Mouse (Mus musculus) MEL (cell line): Measurements from ENCODE around the gene Masp1.

Experiments
- CHD2 ChIP-seq: IDR thresholded peaks from 2 replicates; pipeline ENCODE4 v1.6.1; 2011; ENCODE audit warnings: low read length, improper control_type of control experiment
- CTCF ChIP-seq, 3 experiments: IDR thresholded peaks in 2 of 3; conservative IDR thresholded peaks in 1 of 3; 2 replicates each; pipeline ENCODE4 v1.5.1; 2011 to 2012; ENCODE audit warnings: low read length in 3 of 3, low read depth in 2 of 3, mild to moderate bottlenecking in 2 of 3, improper control_type of control experiment in 1 of 3, inconsistent platforms in 1 of 3, mixed read lengths in 1 of 3, moderate library complexity in 1 of 3; ENCODE audit not compliant: control insufficient read depth in 1 of 3, insufficient read depth in 1 of 3, poor library complexity in 1 of 3, severe bottlenecking in 1 of 3
- ELF1 ChIP-seq: IDR thresholded peaks from 2 replicates; pipeline ENCODE4 v1.6.1; 2014; ENCODE audit warnings: low read depth, mild to moderate bottlenecking, inconsistent platforms, low read length, improper control_type of control experiment, moderate library complexity
- EP300 ChIP-seq, 2 experiments: IDR thresholded peaks; 2 replicates each; pipeline ENCODE4 v1.6.1; 2011; ENCODE audit warnings: improper control_type of control experiment in 2 of 2, low read length in 2 of 2, low read depth in 1 of 2, mild to moderate bottlenecking in 1 of 2
- GATA1 ChIP-seq: IDR thresholded peaks from 2 replicates; pipeline ENCODE4 v1.6.1; 2011; ENCODE audit warnings: low read depth, low read length, improper control_type of control experiment
- MAFK ChIP-seq: IDR thresholded peaks from 2 replicates; pipeline ENCODE4 v1.6.1; 2011; ENCODE audit warnings: low read depth, mild to moderate bottlenecking, low read length, improper control_type of control experiment, borderline replicate concordance
- MAX ChIP-seq: IDR thresholded peaks from 2 replicates; pipeline ENCODE4 v1.6.1; 2011; ENCODE audit warnings: low read length, improper control_type of control experiment
- MYB ChIP-seq: IDR thresholded peaks from 2 replicates; pipeline ENCODE4 v1.6.1; 2011; ENCODE audit warnings: mild to moderate bottlenecking, low read depth, low read length, improper control_type of control experiment
- MYC ChIP-seq: IDR thresholded peaks from 2 replicates; pipeline ENCODE4 v1.6.1; 2011; ENCODE audit warnings: low read depth, mild to moderate bottlenecking, low read length, improper control_type of control experiment, moderate library complexity
- POLR2A ChIP-seq, 2 experiments: IDR thresholded peaks; 2 replicates each; pipeline ENCODE4 v1.6.1; 2011 to 2012; ENCODE audit warnings: low read length in 2 of 2, mild to moderate bottlenecking in 2 of 2, control low read depth in 1 of 2, improper control_type of control experiment in 1 of 2, low read depth in 1 of 2, moderate library complexity in 1 of 2; ENCODE audit not compliant: control insufficient read depth in 1 of 2, insufficient read depth in 1 of 2, poor library complexity in 1 of 2
- POLR2AphosphoS2 ChIP-seq: IDR thresholded peaks from 2 replicates; pipeline ENCODE4 v1.6.1; 2011; ENCODE audit warnings: low read length, improper control_type of control experiment
- RAD21 ChIP-seq: IDR thresholded peaks from 2 replicates; pipeline ENCODE4 v1.6.1; 2011; ENCODE audit warnings: mild to moderate bottlenecking, low read depth, low read length, improper control_type of control experiment
- TBP ChIP-seq: IDR thresholded peaks from 2 replicates; pipeline ENCODE4 v1.8.0; 2011; ENCODE audit warnings: low read depth, low read length, improper control_type of control experiment

- no peak for TF ChIP-seq POLR2A (IDR thresholded peaks at IDR 0.05; ENCODE audit: control insufficient read depth in 1 of 2, insufficient read depth in 1 of 2, low read depth in 1 of 2, low read length in 2 of 2, poor library complexity in 1 of 2)
- TF ChIP-seq ELF1, result no peak
- TF ChIP-seq EP300 (IDR thresholded peaks at IDR 0.05; ENCODE audit: low read depth in 1 of 2, low read length in 2 of 2), result no peak
- no peak for TF ChIP-seq MAFK
- no peak for TF ChIP-seq RAD21
- TF ChIP-seq MAX, result no peak
- no peak for TF ChIP-seq CTCF (IDR thresholded peaks at IDR 0.05 in 2 of 3, conservative IDR thresholded peaks at IDR 0.05 in 1 of 3; ENCODE audit: control insufficient read depth in 1 of 3, insufficient read depth in 1 of 3, low read depth in 2 of 3, low read length in 3 of 3, poor library complexity in 1 of 3, severe bottlenecking in 1 of 3)
- TF ChIP-seq CHD2, result no peak
- no peak for TF ChIP-seq POLR2AphosphoS2
- TF ChIP-seq MYC, result no peak
- no peak for TF ChIP-seq TBP
- TF ChIP-seq GATA1, result no peak
- no peak for TF ChIP-seq MYB
Measured at GRCm38 (mm10) chr16:23541046-23541445, 20.4 kb upstream of the Masp1 start.
